Mouse (Mus musculus): ENCODE measurements at regions not wholly inside any gene's neighbourhood (a gene's known extent, or its start where the extent isn't known, plus 50 kb on each side); places are given as distances from the start of the nearest gene placed in this dataset.
A peak's percentile ranks its signal among the peaks of the same experiment; 100 is the strongest.

DNA sequence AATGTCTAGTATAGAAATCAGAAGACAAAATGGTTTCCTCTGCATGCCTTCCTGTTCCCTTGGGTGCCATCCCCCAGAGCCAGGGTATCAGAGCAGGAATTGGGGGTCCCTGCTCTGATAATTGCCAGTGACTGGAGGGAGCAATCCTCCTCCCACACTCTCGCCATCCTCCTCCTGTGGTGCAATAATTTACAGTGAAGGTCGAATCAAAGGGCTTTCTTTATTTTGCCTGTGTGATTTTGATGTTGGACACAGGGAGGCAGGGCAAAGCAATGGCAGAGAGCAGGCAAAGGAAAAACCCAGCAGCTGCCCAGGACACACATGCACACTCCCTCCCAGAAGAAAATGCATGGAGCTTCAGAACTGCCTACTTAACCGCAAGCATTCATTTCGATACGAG lies 847.8 kb upstream of the Gm5150 start:
- DNase-seq (ENCODE audit: low spot score) (no peak), ATAC-seq (ENCODE audit: insufficient number of reproducible peaks, low FRiP score, low TSS enrichment, low read depth) (no peak)
- Histone ChIP-seq H3K4me1 (ENCODE audit: control insufficient read depth, insufficient read depth, low read length) (no peaks in the 10 kb centered on the region), H3K9me3 (ENCODE audit: control insufficient read depth, low read length) (no peaks in the 10 kb centered on the region), H3K36me3 (ENCODE audit: control insufficient read depth, insufficient read depth, low read length) (no peaks in the 10 kb centered on the region), H3K9ac (ENCODE audit: low read length) (no peak overlapping the region), H3K27me3 (ENCODE audit: control insufficient read depth, insufficient read depth, low read length) (no peaks in the 10 kb centered on the region), H3K4me3 (ENCODE audit: low read depth, low read length) (no peak overlapping the region), H3K27ac (replicated peaks; ENCODE audit: low read depth, low read length) (no peak overlapping the region), H3K4me2 (ENCODE audit: low read depth, severe bottlenecking) (no peak overlapping the region)
- 65% methylated on average over 5 of the region's 5 CpGs for WGBS

GRCm38 (mm10) chr3:16846785-16847520 lies 840.7 kb upstream of the Gm5150 start:
- Histone ChIP-seq H3K4me1 (ENCODE audit: control insufficient read depth, insufficient read depth, low read length) (no peaks in the 10 kb centered on the region), H3K9ac (ENCODE audit: low read length) (no peak overlapping the region), H3K27ac (replicated peaks; ENCODE audit: low read depth, low read length) (no peak overlapping the region), H3K27me3 (ENCODE audit: control insufficient read depth, insufficient read depth, low read length) (no peaks in the 10 kb centered on the region), H3K4me2 (ENCODE audit: low read depth, severe bottlenecking) (no peak overlapping the region), H3K4me3 (ENCODE audit: low read depth, low read length) (no peak overlapping the region), H3K36me3 (ENCODE audit: control insufficient read depth, insufficient read depth, low read length) (no peaks in the 10 kb centered on the region), H3K9me3 (ENCODE audit: control insufficient read depth, low read length) (no peaks in the 10 kb centered on the region)
- ATAC-seq (ENCODE audit: insufficient number of reproducible peaks, low FRiP score, low TSS enrichment, low read depth) (no peak), DNase-seq (ENCODE audit: low spot score) (no peak)
- WGBS, result 81% methylated on average over 4 of the region's 4 CpGs

GRCm38 (mm10) chr3:16820536-16820935 lies 814.3 kb upstream of the Gm5150 start:
- H3K4me2 ChIP-seq (ENCODE audit: low read depth, severe bottlenecking), result no peak overlapping the region
- no peak overlapping the region for H3K9ac ChIP-seq (ENCODE audit: low read length)
- H3K27me3 ChIP-seq (ENCODE audit: control insufficient read depth, insufficient read depth, low read length), result no peaks in the 10 kb centered on the region
- H3K36me3 ChIP-seq (ENCODE audit: control insufficient read depth, insufficient read depth, low read length), result no peaks in the 10 kb centered on the region
- no peaks in the 10 kb centered on the region for H3K9me3 ChIP-seq (ENCODE audit: control insufficient read depth, low read length)
- no peaks in the 10 kb centered on the region for H3K4me1 ChIP-seq (ENCODE audit: control insufficient read depth, insufficient read depth, low read length)
- H3K27ac ChIP-seq (replicated peaks; ENCODE audit: low read depth, low read length), result no peak overlapping the region
- no peak overlapping the region for H3K4me3 ChIP-seq (ENCODE audit: low read depth, low read length)
- DNase-seq (ENCODE audit: low spot score), result no peak
- WGBS, result 82% methylated on average over 6 of the region's 6 CpGs
- ATAC-seq (ENCODE audit: insufficient number of reproducible peaks, low FRiP score, low TSS enrichment, low read depth), result no peak

DNA sequence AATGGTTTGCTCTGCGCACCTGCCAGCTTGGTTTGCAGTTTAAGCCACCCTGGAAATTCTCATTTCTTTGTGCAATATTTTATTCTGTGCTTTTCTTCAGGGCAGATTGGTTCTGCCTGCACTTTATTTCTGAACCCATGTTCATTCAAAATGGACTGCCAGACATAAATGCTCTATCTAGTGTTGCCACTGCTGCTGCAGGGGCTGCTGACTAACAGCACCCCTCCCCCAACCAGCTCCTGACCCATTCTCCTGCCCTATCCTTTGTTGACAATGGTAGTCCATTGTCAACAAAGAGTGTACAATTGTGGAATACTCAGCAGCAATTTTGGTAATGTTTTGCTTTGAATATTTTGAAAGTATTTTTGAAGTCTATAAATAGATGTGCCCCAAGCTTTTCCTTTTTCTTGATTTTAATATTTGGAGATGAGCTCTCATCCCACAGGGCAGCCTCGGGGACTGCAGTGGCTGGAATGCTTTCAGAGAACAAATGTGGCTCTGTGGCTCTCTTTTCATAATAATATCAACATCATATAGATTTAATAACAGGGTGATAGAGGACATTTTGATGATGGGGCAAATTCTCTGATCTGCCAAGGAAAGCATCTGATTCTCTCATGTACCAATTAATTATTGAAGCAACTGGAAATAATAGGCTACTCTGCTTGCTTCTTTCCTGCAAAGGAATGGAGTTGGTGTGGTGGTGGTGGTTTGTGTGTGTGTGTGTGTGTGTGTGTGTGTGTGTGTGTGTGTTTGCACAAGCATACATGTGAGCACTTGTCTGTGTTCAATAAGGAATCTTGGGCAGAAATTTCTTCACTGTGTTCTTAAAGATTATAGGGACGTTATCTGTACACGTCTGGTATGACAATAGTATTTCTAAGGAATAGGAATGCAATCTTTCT lies 813.2 kb upstream of the Gm5150 start:
- no peaks in the 10 kb centered on the region for H3K9me3 ChIP-seq (ENCODE audit: control insufficient read depth, low read length)
- no peak overlapping the region for H3K9ac ChIP-seq (ENCODE audit: low read length)
- no peaks in the 10 kb centered on the region for H3K27me3 ChIP-seq (ENCODE audit: control insufficient read depth, insufficient read depth, low read length)
- no peak overlapping the region for H3K4me3 ChIP-seq (ENCODE audit: low read depth, low read length)
- no peak for ATAC-seq (ENCODE audit: insufficient number of reproducible peaks, low FRiP score, low TSS enrichment, low read depth)
- no peak for DNase-seq (ENCODE audit: low spot score)
- H3K36me3 ChIP-seq (ENCODE audit: control insufficient read depth, insufficient read depth, low read length), result no peaks in the 10 kb centered on the region
- H3K27ac ChIP-seq (replicated peaks; ENCODE audit: low read depth, low read length), result no peak overlapping the region
- no peaks in the 10 kb centered on the region for H3K4me1 ChIP-seq (ENCODE audit: control insufficient read depth, insufficient read depth, low read length)
- 77% methylated on average over 4 of the region's 4 CpGs for WGBS
- H3K4me2 ChIP-seq (ENCODE audit: low read depth, severe bottlenecking), result no peak overlapping the region

GRCm38 (mm10) chr3:16816814-16817213 lies 810.6 kb upstream of the Gm5150 start:
- DNase-seq (ENCODE audit: low spot score), result no peak
- 36% methylated on average over 2 of the region's 2 CpGs for WGBS
- no peak overlapping the region for H3K4me2 ChIP-seq (ENCODE audit: low read depth, severe bottlenecking)

DNA sequence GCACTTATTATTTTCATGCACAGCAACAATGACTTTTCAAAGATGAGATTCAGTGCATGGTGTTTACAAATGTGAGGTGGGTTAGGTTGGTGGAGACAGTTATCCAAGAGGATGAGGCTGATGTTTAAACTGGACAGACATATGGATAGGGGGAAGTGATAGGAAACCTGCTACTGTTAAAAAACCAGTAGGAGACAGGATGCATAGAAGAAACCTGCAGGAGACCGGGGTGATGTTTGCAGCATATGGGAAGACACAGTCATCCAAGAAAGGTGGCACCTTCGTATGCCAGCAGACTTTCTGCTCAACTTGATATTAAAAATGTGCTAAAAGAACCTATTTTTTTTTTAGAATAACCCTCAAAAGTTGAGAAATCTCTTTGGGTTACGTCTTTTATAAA lies 809.9 kb upstream of the Gm5150 start:
- WGBS, result 73% methylated on average over 3 of the region's 3 CpGs
- Histone ChIP-seq H3K9me3 (ENCODE audit: control insufficient read depth, low read length) (no peaks in the 10 kb centered on the region), H3K4me2 (ENCODE audit: low read depth, severe bottlenecking) (no peak overlapping the region), H3K4me3 (ENCODE audit: low read depth, low read length) (no peak overlapping the region), H3K4me1 (ENCODE audit: control insufficient read depth, insufficient read depth, low read length) (no peaks in the 10 kb centered on the region), H3K27me3 (ENCODE audit: control insufficient read depth, insufficient read depth, low read length) (no peaks in the 10 kb centered on the region), H3K9ac (ENCODE audit: low read length) (no peak overlapping the region), H3K36me3 (ENCODE audit: control insufficient read depth, insufficient read depth, low read length) (no peaks in the 10 kb centered on the region), H3K27ac (replicated peaks; ENCODE audit: low read depth, low read length) (no peak overlapping the region)
- ATAC-seq (ENCODE audit: insufficient number of reproducible peaks, low FRiP score, low TSS enrichment, low read depth), result no peak
- DNase-seq (ENCODE audit: low spot score), result no peak

More at GRCm38 (mm10) chr3:16816814-16817213, 810.6 kb upstream of the Gm5150 start:
- H3K9me3 ChIP-seq (ENCODE audit: control insufficient read depth, low read length), result no peaks in the 10 kb centered on the region
- no peak overlapping the region for H3K9ac ChIP-seq (ENCODE audit: low read length)
- H3K36me3 ChIP-seq (ENCODE audit: control insufficient read depth, insufficient read depth, low read length), result no peaks in the 10 kb centered on the region
- no peak for ATAC-seq (ENCODE audit: insufficient number of reproducible peaks, low FRiP score, low TSS enrichment, low read depth)
- no peak overlapping the region for H3K4me3 ChIP-seq (ENCODE audit: low read depth, low read length)
- no peaks in the 10 kb centered on the region for H3K4me1 ChIP-seq (ENCODE audit: control insufficient read depth, insufficient read depth, low read length)
- H3K27ac ChIP-seq (replicated peaks; ENCODE audit: low read depth, low read length), result no peak overlapping the region
- H3K27me3 ChIP-seq (ENCODE audit: control insufficient read depth, insufficient read depth, low read length), result no peaks in the 10 kb centered on the region

DNA sequence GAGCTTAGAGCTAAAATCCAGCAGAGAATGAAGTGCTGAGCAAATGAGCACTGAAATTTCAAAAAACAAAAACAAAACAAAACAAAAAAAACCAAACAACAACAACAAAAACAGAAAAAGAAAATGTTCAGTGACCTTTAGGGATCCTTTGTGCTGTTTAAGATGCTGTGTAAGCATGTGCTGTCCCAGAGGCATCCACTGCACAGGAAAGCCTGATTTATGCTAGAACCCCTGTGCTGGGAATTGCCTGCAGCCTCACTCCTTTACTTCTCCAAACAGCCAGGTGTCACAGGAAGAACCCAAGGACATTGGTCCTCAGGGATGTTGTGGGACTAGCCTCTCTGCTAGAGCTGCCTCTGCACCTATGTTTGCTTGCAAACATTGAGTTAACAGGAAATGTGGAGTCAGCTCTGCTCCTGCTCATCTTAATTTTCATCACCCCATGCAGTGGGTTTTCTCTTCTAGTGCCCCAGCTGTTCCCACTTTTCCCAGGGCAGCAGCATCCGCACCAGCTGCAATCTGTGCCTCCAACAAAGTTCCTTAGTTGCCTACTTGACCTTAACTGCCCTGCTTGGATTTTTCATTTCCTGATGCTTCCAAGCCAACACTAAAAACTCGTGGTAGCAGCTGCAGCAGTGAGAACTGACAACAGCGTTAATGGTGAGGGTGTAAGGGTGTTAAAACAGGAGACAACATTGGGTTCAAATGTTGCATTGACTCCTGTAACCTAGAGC lies 804.8 kb upstream of the Gm5150 start:
- ATAC-seq (ENCODE audit: insufficient number of reproducible peaks, low FRiP score, low TSS enrichment, low read depth) (no peak), DNase-seq (ENCODE audit: low spot score) (peak; percentile 22)
- Histone ChIP-seq H3K4me2 (ENCODE audit: low read depth, severe bottlenecking) (no peak overlapping the region), H3K4me1 (ENCODE audit: control insufficient read depth, insufficient read depth, low read length) (no peaks in the 10 kb centered on the region), H3K4me3 (ENCODE audit: low read depth, low read length) (no peak overlapping the region), H3K36me3 (ENCODE audit: control insufficient read depth, insufficient read depth, low read length) (no peaks in the 10 kb centered on the region), H3K27me3 (ENCODE audit: control insufficient read depth, insufficient read depth, low read length) (no peaks in the 10 kb centered on the region), H3K9ac (ENCODE audit: low read length) (no peak overlapping the region), H3K27ac (replicated peaks; ENCODE audit: low read depth, low read length) (no peak overlapping the region), H3K9me3 (ENCODE audit: control insufficient read depth, low read length) (no peaks in the 10 kb centered on the region)
- WGBS, result 19% methylated on average over 3 of the region's 3 CpGs

DNA sequence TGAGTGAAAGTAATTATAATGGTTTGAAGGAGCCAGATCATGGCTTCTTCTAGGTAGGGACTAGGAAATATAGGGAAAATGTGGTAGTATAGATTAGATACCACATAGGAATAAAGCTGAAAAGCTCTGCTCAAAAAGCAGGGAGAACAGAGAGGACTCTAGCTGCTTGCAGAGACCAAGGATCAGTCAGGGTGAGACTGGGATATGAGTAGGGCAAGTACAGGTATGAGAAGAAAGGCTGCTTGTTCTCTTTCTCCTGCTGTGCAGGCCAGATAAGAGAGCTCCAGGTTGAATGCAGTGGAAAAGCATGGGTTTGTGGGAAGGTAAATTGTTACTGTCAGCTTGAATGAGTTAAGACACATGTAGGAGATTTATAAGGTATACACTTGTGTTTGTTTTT lies 797.4 kb upstream of the Gm5150 start:
- Histone ChIP-seq H3K9ac (ENCODE audit: low read length) (no peak overlapping the region), H3K9me3 (ENCODE audit: control insufficient read depth, low read length) (no peaks in the 10 kb centered on the region), H3K4me1 (ENCODE audit: control insufficient read depth, insufficient read depth, low read length) (no peaks in the 10 kb centered on the region), H3K36me3 (ENCODE audit: control insufficient read depth, insufficient read depth, low read length) (no peaks in the 10 kb centered on the region), H3K27ac (replicated peaks; ENCODE audit: low read depth, low read length) (no peak overlapping the region), H3K4me3 (ENCODE audit: low read depth, low read length) (no peak overlapping the region), H3K27me3 (ENCODE audit: control insufficient read depth, insufficient read depth, low read length) (no peaks in the 10 kb centered on the region), H3K4me2 (ENCODE audit: low read depth, severe bottlenecking) (no peak overlapping the region)
- ATAC-seq (ENCODE audit: insufficient number of reproducible peaks, low FRiP score, low TSS enrichment, low read depth) (no peak), DNase-seq (ENCODE audit: low spot score) (no peak)
